Mouse (Mus musculus) liver, embryonic 14.5 days (tissue): ENCODE data around the gene Ccl9.

ENCODE experiments used
- CTCF ChIP-seq: IDR thresholded peaks from 2 replicates; pipeline ENCODE4 v1.5.1; 2016; ENCODE audit warnings: antibody characterized with exemption, low read depth, control low read depth
- EP300 ChIP-seq: IDR thresholded peaks from 2 replicates; pipeline ENCODE4 v1.6.1; 2016; ENCODE audit warnings: antibody characterized with exemption, low read depth

GRCm38 (mm10) chr11:83562311-83562887 lies 16.0 kb downstream of the Ccl9 start:
- TF ChIP-seq CTCF (no peak), EP300 (no peak; the same call in 1 of the 2 replicates)
